Mouse (Mus musculus) retina, postnatal 7 days (tissue): ENCODE results near the gene Eps15.

Experiments
- DNase-seq: peaks from one replicate; pipeline ENCODE4 v3.0.0-alpha.2; 2012; ENCODE audit warnings: low read depth, low spot score

The Eps15 gene

GRCm38 (mm10) chr4:109279689-109280458 lies at the start of gene Eps15:
Gene Eps15, plus strand, starts transcription at chr4:109280268.
- DNase-seq, result peak; percentile 83

GRCm38 (mm10) chr4:109234185-109234584 lies 45.9 kb upstream of the Eps15 start, which contains the start of gene Calr4:
Gene Calr4, plus strand, starts transcription at chr4:109234485.
- no peak for DNase-seq

GRCm38 (mm10) chr4:109234806-109235350 lies 45.2 kb upstream of the Eps15 start:
- no peak for DNase-seq

- DNase-seq, result no peak
Measured at GRCm38 (mm10) chr4:109236186-109236879, 43.7 kb upstream of the Eps15 start.

GRCm38 (mm10) chr4:109238428-109239268 lies 41.4 kb upstream of the Eps15 start:
- DNase-seq, result no peak

- no peak for DNase-seq
Measured at GRCm38 (mm10) chr4:109241221-109241620, 38.8 kb upstream of the Eps15 start.

GRCm38 (mm10) chr4:109241934-109242333 lies 38.1 kb upstream of the Eps15 start:
- DNase-seq, result peak; percentile 5

- DNase-seq, result no peak
Measured at GRCm38 (mm10) chr4:109244506-109244905, 35.6 kb upstream of the Eps15 start.

- DNase-seq, result no peak
Measured at GRCm38 (mm10) chr4:109245016-109245620, 35.0 kb upstream of the Eps15 start.

GRCm38 (mm10) chr4:109251605-109252004 lies 28.5 kb upstream of the Eps15 start:
- DNase-seq, result no peak

GRCm38 (mm10) chr4:109252199-109252598 lies 27.9 kb upstream of the Eps15 start:
- no peak for DNase-seq

GRCm38 (mm10) chr4:109253664-109254151 lies 26.4 kb upstream of the Eps15 start:
- DNase-seq, result no peak

- no peak for DNase-seq
Measured at GRCm38 (mm10) chr4:109254511-109254910, 25.6 kb upstream of the Eps15 start.

GRCm38 (mm10) chr4:109255321-109255720 lies 24.7 kb upstream of the Eps15 start:
- DNase-seq, result no peak

- no peak for DNase-seq
Measured at GRCm38 (mm10) chr4:109255727-109256417, 24.2 kb upstream of the Eps15 start.

- DNase-seq, result no peak
Measured at GRCm38 (mm10) chr4:109256791-109257190, 23.3 kb upstream of the Eps15 start.

- no peak for DNase-seq
Measured at GRCm38 (mm10) chr4:109257639-109258038, 22.4 kb upstream of the Eps15 start.

GRCm38 (mm10) chr4:109262068-109262467 lies 18.0 kb upstream of the Eps15 start:
- DNase-seq, result no peak

- no peak for DNase-seq
Measured at GRCm38 (mm10) chr4:109266056-109266455, 14.0 kb upstream of the Eps15 start.

GRCm38 (mm10) chr4:109266744-109267143 lies 13.3 kb upstream of the Eps15 start:
- no peak for DNase-seq

GRCm38 (mm10) chr4:109267452-109267851 lies 12.6 kb upstream of the Eps15 start:
- no peak for DNase-seq
